Mouse (Mus musculus): ENCODE measurements around the gene Umodl1. TPM values are rescaled to one million over a fixed set of nuclear protein-coding genes. Genes with fewer than 3 reads are reported as not detected.

The Umodl1 gene
- polyA plus RNA-seq, 1 experiment from 2014 or later, result not detected

- Histone ChIP-seq H3K27ac (ENCODE audit: low read depth, low read length) (no peak overlapping the region), H3K4me2 (ENCODE audit: low read depth) (no peak overlapping the region), H3K9ac (ENCODE audit: low read length) (no peak overlapping the region), H3K4me3 (ENCODE audit: low read depth, low read length) (no peak overlapping the region), H3K36me3 (ENCODE audit: control insufficient read depth, insufficient read depth, low read length) (no peaks in the 10 kb centered on the region), H3K4me1 (ENCODE audit: control insufficient read depth, insufficient read depth, low read length) (no peaks in the 10 kb centered on the region), H3K27me3 (ENCODE audit: control insufficient read depth, insufficient read depth, low read length) (no peaks in the 10 kb centered on the region), H3K9me3 (ENCODE audit: control insufficient read depth, low read length) (no peaks in the 10 kb centered on the region)
- DNase-seq (ENCODE audit: low spot score) (no peak), ATAC-seq (ENCODE audit: insufficient read depth, low FRiP score, low TSS enrichment) (no peak)
- 88% methylated on average over 6 of the region's 6 CpGs for WGBS
Observed at GRCm38 (mm10) chr17:31026986-31027385, 72.5 kb downstream of the Umodl1 start.

GRCm38 (mm10) chr17:31027723-31028122 lies 73.3 kb downstream of the Umodl1 start:
- H3K9me3 ChIP-seq (ENCODE audit: control insufficient read depth, low read length), result no peaks in the 10 kb centered on the region
- H3K4me2 ChIP-seq (ENCODE audit: low read depth), result no peak overlapping the region
- no peak overlapping the region for H3K27ac ChIP-seq (ENCODE audit: low read depth, low read length)
- ATAC-seq (ENCODE audit: insufficient read depth, low FRiP score, low TSS enrichment) (no peak), DNase-seq (ENCODE audit: low spot score) (no peak)
- no peak overlapping the region for H3K9ac ChIP-seq (ENCODE audit: low read length)
- no peaks in the 10 kb centered on the region for H3K27me3 ChIP-seq (ENCODE audit: control insufficient read depth, insufficient read depth, low read length)
- no peak overlapping the region for H3K4me3 ChIP-seq (ENCODE audit: low read depth, low read length)
- no peaks in the 10 kb centered on the region for H3K36me3 ChIP-seq (ENCODE audit: control insufficient read depth, insufficient read depth, low read length)
- no peaks in the 10 kb centered on the region for H3K4me1 ChIP-seq (ENCODE audit: control insufficient read depth, insufficient read depth, low read length)
- WGBS, result 91% methylated on average over 6 of the region's 6 CpGs

- 87% methylated on average over 9 of the region's 9 CpGs for WGBS
- no peak for ATAC-seq (ENCODE audit: insufficient read depth, low FRiP score, low TSS enrichment)
- no peak for DNase-seq (ENCODE audit: low spot score)
Observed at GRCm38 (mm10) chr17:31028821-31029370, 74.5 kb downstream of the Umodl1 start.

GRCm38 (mm10) chr17:31029407-31029806 lies 75.0 kb downstream of the Umodl1 start:
- H3K27me3 ChIP-seq (ENCODE audit: control insufficient read depth, insufficient read depth, low read length), result no peaks in the 10 kb centered on the region
- no peaks in the 10 kb centered on the region for H3K4me1 ChIP-seq (ENCODE audit: control insufficient read depth, insufficient read depth, low read length)
- H3K27ac ChIP-seq (ENCODE audit: low read depth, low read length), result no peak overlapping the region
- H3K9me3 ChIP-seq (ENCODE audit: control insufficient read depth, low read length), result no peaks in the 10 kb centered on the region
- DNase-seq (ENCODE audit: low spot score), result no peak
- H3K4me3 ChIP-seq (ENCODE audit: low read depth, low read length), result no peak overlapping the region
- no peak overlapping the region for H3K9ac ChIP-seq (ENCODE audit: low read length)
- WGBS, result 86% methylated on average over 4 of the region's 4 CpGs
- H3K36me3 ChIP-seq (ENCODE audit: control insufficient read depth, insufficient read depth, low read length), result no peaks in the 10 kb centered on the region
- ATAC-seq (ENCODE audit: insufficient read depth, low FRiP score, low TSS enrichment), result no peak
- no peak overlapping the region for H3K4me2 ChIP-seq (ENCODE audit: low read depth)

More at GRCm38 (mm10) chr17:31028821-31029370, 74.5 kb downstream of the Umodl1 start:
- Histone ChIP-seq H3K36me3 (ENCODE audit: control insufficient read depth, insufficient read depth, low read length) (no peaks in the 10 kb centered on the region), H3K4me1 (ENCODE audit: control insufficient read depth, insufficient read depth, low read length) (no peaks in the 10 kb centered on the region), H3K4me3 (ENCODE audit: low read depth, low read length) (no peak overlapping the region), H3K4me2 (ENCODE audit: low read depth) (no peak overlapping the region), H3K9me3 (ENCODE audit: control insufficient read depth, low read length) (no peaks in the 10 kb centered on the region), H3K27ac (ENCODE audit: low read depth, low read length) (no peak overlapping the region), H3K27me3 (ENCODE audit: control insufficient read depth, insufficient read depth, low read length) (no peaks in the 10 kb centered on the region), H3K9ac (ENCODE audit: low read length) (no peak overlapping the region)

GRCm38 (mm10) chr17:31032341-31032740 lies 77.9 kb downstream of the Umodl1 start:
- WGBS, result 91% methylated on average over 4 of the region's 4 CpGs
- ATAC-seq (ENCODE audit: insufficient read depth, low FRiP score, low TSS enrichment) (no peak), DNase-seq (ENCODE audit: low spot score) (no peak)
- H3K4me3 ChIP-seq (ENCODE audit: low read depth, low read length), result no peak overlapping the region
- no peak overlapping the region for H3K4me2 ChIP-seq (ENCODE audit: low read depth)
- no peaks in the 10 kb centered on the region for H3K9me3 ChIP-seq (ENCODE audit: control insufficient read depth, low read length)
- H3K36me3 ChIP-seq (ENCODE audit: control insufficient read depth, insufficient read depth, low read length), result no peaks in the 10 kb centered on the region
- no peak overlapping the region for H3K27ac ChIP-seq (ENCODE audit: low read depth, low read length)
- no peak overlapping the region for H3K9ac ChIP-seq (ENCODE audit: low read length)
- no peaks in the 10 kb centered on the region for H3K4me1 ChIP-seq (ENCODE audit: control insufficient read depth, insufficient read depth, low read length)
- H3K27me3 ChIP-seq (ENCODE audit: control insufficient read depth, insufficient read depth, low read length), result no peaks in the 10 kb centered on the region

GRCm38 (mm10) chr17:31033251-31033650 lies 78.8 kb downstream of the Umodl1 start:
- Histone ChIP-seq H3K27ac (ENCODE audit: low read depth, low read length) (no peak overlapping the region), H3K9me3 (ENCODE audit: control insufficient read depth, low read length) (no peaks in the 10 kb centered on the region), H3K4me1 (ENCODE audit: control insufficient read depth, insufficient read depth, low read length) (no peaks in the 10 kb centered on the region), H3K36me3 (ENCODE audit: control insufficient read depth, insufficient read depth, low read length) (no peaks in the 10 kb centered on the region), H3K4me3 (ENCODE audit: low read depth, low read length) (no peak overlapping the region), H3K27me3 (ENCODE audit: control insufficient read depth, insufficient read depth, low read length) (no peaks in the 10 kb centered on the region), H3K9ac (ENCODE audit: low read length) (no peak overlapping the region), H3K4me2 (ENCODE audit: low read depth) (no peak overlapping the region)
- DNase-seq (ENCODE audit: low spot score), result no peak
- WGBS, result 83% methylated on average over 2 of the region's 2 CpGs
- ATAC-seq (ENCODE audit: insufficient read depth, low FRiP score, low TSS enrichment), result no peak

- Histone ChIP-seq H3K4me1 (ENCODE audit: control insufficient read depth, insufficient read depth, low read length) (no peaks in the 10 kb centered on the region), H3K27me3 (ENCODE audit: control insufficient read depth, insufficient read depth, low read length) (no peaks in the 10 kb centered on the region), H3K9me3 (ENCODE audit: control insufficient read depth, low read length) (no peaks in the 10 kb centered on the region), H3K9ac (ENCODE audit: low read length) (no peak overlapping the region), H3K4me2 (ENCODE audit: low read depth) (no peak overlapping the region), H3K4me3 (ENCODE audit: low read depth, low read length) (no peak overlapping the region), H3K36me3 (ENCODE audit: control insufficient read depth, insufficient read depth, low read length) (no peaks in the 10 kb centered on the region), H3K27ac (ENCODE audit: low read depth, low read length) (no peak overlapping the region)
- 64% methylated on average over 5 of the region's 5 CpGs for WGBS
- DNase-seq (ENCODE audit: low spot score) (no peak), ATAC-seq (ENCODE audit: insufficient read depth, low FRiP score, low TSS enrichment) (no peak)
Observed at GRCm38 (mm10) chr17:31034165-31034564, 79.7 kb downstream of the Umodl1 start.

- H3K4me1 ChIP-seq (ENCODE audit: control insufficient read depth, insufficient read depth, low read length), result no peaks in the 10 kb centered on the region
- no peak overlapping the region for H3K9ac ChIP-seq (ENCODE audit: low read length)
- H3K36me3 ChIP-seq (ENCODE audit: control insufficient read depth, insufficient read depth, low read length), result no peaks in the 10 kb centered on the region
- ATAC-seq (ENCODE audit: insufficient read depth, low FRiP score, low TSS enrichment), result no peak
- H3K27ac ChIP-seq (ENCODE audit: low read depth, low read length), result no peak overlapping the region
- H3K4me2 ChIP-seq (ENCODE audit: low read depth), result no peak overlapping the region
- WGBS, result 91% methylated on average over 9 of the region's 9 CpGs
- H3K4me3 ChIP-seq (ENCODE audit: low read depth, low read length), result no peak overlapping the region
- no peak for DNase-seq (ENCODE audit: low spot score)
- H3K9me3 ChIP-seq (ENCODE audit: control insufficient read depth, low read length), result no peaks in the 10 kb centered on the region
- H3K27me3 ChIP-seq (ENCODE audit: control insufficient read depth, insufficient read depth, low read length), result no peaks in the 10 kb centered on the region
Observed at GRCm38 (mm10) chr17:31034674-31035356, 80.4 kb downstream of the Umodl1 start.

GRCm38 (mm10) chr17:31036168-31036876 lies 81.9 kb downstream of the Umodl1 start:
- DNase-seq (ENCODE audit: low spot score), result no peak
- WGBS, result 84% methylated on average over 22 of the region's 22 CpGs
- H3K9me3 ChIP-seq (ENCODE audit: control insufficient read depth, low read length), result no peaks in the 10 kb centered on the region
- H3K9ac ChIP-seq (ENCODE audit: low read length), result no peak overlapping the region
- no peak overlapping the region for H3K4me2 ChIP-seq (ENCODE audit: low read depth)
- H3K36me3 ChIP-seq (ENCODE audit: control insufficient read depth, insufficient read depth, low read length), result no peaks in the 10 kb centered on the region
- no peak overlapping the region for H3K4me3 ChIP-seq (ENCODE audit: low read depth, low read length)
- no peak for ATAC-seq (ENCODE audit: insufficient read depth, low FRiP score, low TSS enrichment)
- H3K4me1 ChIP-seq (ENCODE audit: control insufficient read depth, insufficient read depth, low read length), result no peaks in the 10 kb centered on the region
- no peak overlapping the region for H3K27ac ChIP-seq (ENCODE audit: low read depth, low read length)
- no peaks in the 10 kb centered on the region for H3K27me3 ChIP-seq (ENCODE audit: control insufficient read depth, insufficient read depth, low read length)

Measured in neural tube, embryonic 11.5 days (tissue).